Mouse (Mus musculus): ENCODE measurements around the gene Sec61a2.
A peak's percentile ranks its signal among the peaks of the same experiment; 100 is the strongest.

Gene Sec61a2

DNA sequence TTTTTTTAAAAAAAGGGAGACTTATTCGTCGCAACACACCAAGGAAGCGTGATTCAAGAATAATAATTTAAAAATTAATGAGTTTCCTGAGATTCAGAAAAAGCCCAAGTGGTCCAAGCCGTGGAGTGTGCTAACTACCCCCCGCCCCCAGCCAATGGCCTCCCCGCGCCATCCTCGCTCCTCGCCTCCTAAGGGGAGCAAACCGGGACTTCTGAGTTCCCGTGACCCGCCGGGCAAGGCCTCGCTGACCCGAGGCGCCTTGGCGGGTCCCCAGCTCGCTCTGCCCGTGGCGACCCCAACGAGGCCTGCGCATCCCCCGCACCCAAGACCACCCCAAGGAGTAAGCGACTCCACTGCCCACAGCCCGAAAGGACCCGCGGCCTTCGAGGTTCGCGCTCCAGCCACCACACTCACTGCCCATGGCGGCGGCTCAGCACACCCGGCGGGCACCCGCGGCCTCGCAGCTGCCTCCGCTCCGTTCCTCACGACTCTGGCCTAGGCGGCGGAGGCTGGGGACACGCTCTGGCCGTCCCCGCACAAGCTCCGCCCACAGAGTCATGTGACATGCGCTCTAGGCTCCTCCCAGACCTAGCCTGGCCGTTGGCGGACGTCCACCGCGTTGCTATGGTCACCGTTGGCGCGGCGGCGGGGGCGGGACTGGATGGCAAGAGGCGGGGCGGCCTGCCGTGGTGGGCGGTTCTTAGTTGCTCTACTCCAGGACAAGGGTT, at the start of gene Sec61a2:
Gene Sec61a2 (minus strand): TSS at position 590 of the 728 bp plus-strand sequence.
- peak; percentile 100 for DNase-seq (ENCODE audit: low spot score)

DNA sequence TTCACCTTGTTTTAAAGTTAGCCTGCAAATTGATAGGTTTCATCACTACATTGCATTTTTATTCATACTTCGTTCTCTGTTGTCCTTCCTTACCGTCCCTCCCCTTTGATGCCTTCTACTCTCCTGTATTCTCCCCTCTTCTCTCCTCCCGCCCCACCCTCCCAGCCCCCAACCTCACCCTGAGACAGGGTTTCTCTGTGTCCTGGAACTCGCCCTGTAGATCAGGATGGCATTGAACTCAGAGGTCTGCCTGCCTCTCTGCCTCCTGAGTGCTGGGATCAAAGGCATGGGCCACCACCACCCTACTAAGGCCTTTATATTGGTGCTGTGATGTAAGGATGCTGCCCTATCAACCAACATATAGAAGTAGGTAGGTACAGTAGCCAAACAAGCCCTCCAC, 47.8 kb upstream of the Sec61a2 start:
- no peak for DNase-seq (ENCODE audit: low spot score)

DNA sequence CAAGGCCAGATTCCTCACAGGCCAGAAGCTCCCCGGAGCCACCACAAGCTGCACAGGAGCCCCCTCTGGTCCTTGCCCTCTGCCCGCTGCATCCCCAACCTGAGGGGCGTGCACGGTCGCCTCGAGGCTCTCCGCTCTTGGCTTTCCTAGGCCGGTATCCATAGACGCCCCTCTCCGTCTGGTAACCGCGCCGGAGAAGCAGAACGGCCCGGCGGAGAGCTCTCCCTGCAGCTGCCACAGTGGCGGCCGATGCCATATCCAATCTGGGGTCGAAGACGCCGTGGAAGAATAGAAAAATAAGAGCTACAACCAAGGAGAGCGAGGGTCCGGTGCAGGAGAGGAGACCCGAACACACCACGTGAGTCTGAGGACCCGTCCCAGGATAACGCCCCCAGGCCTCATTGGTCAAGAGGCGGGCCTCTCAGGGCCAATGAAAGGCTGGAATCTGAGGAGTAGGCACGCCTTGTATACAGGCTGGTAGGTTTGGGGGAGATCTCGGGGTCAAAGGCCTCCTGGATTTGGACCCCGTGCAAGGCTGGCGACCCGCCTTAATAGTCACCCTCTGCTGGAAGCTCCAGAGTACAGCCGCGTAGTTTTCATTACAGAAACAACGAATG, 47.3 kb upstream of the Sec61a2 start, which contains the start of gene Dhtkd1:
Gene Dhtkd1 (minus strand): TSS at position 377 of the 617 bp plus-strand sequence.
- DNase-seq (ENCODE audit: low spot score): peak; percentile 60

DNA sequence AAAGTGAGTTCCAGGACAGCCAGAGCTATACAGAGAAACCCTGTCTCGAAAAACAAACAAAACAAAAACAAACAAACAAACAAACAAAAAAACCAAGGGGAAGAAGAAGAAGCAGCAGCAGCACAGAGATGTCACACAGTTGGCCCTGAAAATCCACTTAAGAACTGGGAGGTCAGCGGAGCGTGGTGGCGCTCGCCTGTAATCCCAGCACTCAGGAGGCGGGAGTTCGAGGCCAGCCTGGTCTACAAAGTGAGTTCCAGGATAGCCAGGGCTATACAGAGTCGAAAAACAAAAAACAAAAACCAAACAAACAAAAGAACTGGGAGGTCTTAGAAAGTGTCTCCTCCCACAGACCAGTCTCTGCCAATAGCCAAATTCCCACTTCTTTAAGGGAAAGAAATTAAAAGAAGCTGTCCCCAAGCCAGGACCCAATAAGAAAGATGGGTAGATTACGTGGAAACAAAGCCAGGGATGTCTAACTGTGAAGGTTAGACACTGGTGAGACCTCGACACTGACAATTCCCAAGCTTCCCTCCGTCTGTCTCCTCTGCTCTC, 46.7 kb upstream of the Sec61a2 start:
- DNase-seq (ENCODE audit: low spot score): no peak

DNA sequence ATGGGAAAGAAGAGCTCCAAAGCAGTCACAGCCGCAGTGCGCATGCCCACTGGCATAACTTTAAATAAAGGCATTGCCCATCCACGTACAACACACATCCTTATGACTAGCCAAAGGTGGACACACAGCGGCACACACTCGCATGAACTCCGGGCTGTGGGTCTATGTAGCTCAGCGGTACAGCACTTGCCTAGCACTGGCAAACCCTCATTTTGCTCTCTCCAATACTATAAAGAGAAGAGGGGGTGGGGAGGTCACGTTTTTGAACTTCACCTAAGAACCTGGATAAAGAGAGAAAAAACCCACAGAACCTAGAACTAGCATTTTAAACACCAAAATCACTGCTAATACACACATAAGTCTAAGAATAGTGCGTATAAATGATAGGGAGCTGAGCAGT, 45.7 kb upstream of the Sec61a2 start:
- DNase-seq (ENCODE audit: low spot score): no peak

DNA sequence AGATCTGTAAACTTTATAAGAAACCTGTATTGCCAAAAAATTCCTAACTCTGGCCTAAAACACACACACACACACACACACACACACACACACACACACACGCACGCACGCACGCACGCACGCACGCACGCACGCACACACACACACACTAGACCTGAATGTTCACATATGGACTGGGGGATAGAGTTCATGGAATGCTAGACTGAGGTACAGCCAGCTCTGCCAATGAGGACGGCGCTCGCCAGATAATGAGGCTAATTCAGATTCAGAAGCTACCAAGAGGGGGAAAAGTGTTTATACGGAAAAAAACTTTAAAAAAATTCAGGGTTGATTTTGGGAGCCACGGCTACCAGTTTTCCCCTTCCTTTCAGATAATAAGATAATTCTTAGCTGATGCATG, 44.7 kb upstream of the Sec61a2 start:
- no peak for DNase-seq (ENCODE audit: low spot score)

DNA sequence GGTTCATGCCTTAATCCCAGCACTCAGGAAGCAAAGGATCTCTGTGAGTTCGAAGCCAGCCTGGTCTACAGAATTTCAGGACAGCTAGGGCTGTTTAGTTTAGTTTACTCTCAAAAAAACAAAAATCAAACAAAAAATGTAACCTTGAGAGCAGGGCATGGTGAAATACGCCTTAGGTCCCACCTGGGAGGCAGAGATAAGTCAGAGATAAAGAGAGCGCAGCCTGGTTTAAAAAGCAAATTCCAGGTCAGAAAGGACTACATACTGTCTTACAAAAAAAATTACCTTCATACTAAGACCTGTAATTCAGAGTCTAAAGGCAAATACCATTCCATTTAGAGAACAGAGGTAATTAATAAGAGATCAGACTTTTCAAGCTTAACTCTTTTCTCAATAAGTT, 44.1 kb upstream of the Sec61a2 start:
- DNase-seq (ENCODE audit: low spot score): no peak

DNA sequence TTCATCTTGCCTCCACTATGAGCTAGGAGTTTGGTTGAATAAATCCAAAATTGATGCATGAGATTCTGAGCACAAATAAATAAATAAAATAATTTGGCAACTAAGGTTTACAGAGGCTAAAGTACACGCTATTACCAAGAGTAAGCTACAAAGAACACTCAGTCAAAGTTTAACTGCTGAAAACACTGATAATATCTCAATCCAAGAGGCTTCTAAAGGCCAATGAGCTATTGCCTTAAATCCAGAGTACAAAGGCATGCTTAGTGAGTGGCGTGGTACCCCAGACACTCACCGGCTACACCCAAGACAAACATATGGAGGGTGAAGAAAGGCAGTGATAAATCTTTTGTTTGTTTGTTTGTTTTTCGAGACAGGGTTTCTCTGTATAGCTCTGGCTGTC, 41.3 kb upstream of the Sec61a2 start:
- no peak for DNase-seq (ENCODE audit: low spot score)

DNA sequence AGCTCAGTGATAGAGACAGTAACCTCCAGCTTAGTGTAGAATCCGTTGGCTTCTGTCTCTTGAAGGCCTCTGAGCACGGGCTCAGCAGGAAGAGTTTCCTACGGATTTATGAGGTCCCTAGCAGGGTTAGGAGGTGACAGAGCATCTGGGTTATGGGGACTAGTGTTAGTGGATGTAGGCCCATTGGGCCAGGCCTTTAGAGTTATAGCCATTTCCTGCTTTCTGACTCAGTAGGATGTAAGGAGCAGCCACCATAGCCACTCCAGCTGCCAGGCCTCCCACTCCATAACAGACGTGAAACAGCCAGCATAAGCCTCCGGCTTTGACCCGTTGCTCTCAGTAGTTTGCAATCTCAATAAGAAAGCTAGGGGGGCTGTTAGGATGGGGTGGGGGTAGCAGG, 40.8 kb upstream of the Sec61a2 start:
- DNase-seq (ENCODE audit: low spot score): no peak

DNA sequence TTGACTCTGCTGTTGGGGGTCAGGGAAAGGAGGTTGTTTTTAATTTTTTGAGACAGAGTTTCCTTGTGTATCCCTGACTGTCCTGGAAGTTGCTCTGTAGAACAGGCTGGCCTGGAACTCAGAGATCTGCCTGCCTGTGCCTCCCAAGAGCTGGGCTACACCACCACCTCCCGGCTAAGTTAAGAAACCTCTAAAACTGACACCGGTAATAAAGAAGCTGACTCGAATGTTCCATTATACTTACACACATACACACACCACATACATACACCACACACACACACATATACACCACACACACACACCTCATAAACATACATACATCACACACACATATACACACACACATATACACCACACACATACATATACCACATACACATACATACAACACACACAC, 39.7 kb upstream of the Sec61a2 start:
- no peak for DNase-seq (ENCODE audit: low spot score)

DNA sequence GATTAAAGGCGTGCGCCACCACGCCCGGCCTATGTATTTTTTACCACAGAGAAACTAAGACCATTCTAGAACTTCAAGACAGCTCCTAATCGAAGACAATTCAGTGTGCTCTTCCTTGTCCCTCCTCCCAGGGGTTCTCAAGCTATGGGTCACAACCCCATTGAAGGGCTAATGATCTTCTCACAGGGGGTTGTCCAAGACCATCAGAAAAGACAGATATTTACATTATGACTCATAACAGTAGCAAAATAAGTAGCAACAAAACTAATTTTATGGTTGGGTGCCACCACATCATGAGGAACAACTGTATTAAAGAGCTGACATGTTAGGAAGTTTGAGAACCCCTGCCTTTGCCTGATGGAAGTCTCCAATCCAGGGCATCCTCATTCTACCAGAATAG, 36.7 kb upstream of the Sec61a2 start:
- no peak for DNase-seq (ENCODE audit: low spot score)

DNA sequence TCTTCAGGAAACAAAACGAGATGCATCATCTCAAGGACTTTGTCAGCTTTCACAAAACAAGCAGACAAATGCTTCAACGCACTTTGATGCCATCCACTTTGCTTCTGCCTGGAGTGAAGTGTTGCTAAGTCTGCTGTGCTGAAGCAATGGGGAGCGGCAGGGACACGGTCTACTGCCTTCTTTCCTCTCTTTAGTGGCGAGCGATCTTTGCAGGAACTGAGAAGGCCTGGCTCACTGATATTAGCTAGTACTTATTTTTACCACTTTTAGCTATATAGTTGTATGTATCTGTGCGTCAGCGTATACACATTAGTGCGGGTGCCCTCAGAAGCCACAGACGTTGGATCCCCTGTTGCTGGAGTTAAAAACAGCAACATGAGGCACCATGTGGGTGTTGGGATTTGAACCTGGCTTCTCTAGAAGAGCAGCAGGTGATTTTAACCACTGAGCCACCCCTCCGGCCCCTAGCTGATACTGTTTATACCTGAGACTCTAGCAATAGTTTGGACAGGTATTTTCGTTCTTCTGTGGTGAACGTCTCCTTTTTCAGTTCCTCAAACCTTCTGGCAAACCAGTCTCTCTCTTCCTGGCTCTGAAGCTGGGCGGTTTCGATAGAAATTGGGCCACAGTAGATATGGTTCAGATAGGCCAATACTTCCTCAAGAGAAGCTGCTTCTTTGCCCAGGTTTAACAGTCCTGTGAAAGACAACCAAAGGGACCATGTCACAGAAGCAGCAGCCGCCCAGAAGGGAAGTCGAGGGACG, 35.2 kb upstream of the Sec61a2 start:
- no peak for DNase-seq (ENCODE audit: low spot score)

DNA sequence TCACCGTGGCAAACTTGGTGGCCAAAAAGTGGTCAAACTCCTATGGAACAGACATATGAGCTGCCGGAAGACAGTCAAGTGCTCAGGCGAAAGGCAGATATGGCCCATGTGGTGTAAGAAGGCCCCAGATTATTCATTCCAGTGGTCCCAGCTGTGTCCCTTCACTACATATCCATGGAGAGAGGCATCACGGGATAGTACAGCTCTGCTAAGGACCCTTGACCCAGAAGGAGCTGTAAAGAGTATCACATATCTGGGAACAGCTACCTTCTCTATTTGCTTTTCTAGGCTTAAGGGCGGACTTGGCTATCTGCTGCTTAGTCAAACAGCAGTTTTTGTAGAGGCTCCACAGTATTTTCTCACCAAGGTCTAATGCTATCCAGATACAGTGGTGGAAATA, 34.6 kb upstream of the Sec61a2 start:
- no peak for DNase-seq (ENCODE audit: low spot score)

DNA sequence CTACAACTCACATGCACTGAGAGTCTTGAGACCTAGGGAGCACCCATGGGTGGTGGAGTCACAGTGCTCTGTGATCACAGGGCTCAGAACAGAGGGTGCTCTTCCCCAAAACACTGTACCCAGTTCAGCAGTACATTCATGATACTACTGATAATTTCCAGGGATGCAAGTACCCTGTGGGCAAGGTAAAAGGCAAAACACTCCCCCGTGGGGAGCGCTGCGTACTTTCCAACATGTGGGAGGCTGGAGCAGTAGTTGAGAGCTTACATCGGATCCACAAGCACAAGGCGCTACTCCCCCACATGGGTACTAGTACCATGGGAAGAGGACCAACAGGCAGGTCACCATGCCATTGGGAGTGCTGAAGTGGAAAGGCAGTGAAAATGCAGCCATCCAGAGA, 32.2 kb upstream of the Sec61a2 start:
- no peak for DNase-seq (ENCODE audit: low spot score)

DNA sequence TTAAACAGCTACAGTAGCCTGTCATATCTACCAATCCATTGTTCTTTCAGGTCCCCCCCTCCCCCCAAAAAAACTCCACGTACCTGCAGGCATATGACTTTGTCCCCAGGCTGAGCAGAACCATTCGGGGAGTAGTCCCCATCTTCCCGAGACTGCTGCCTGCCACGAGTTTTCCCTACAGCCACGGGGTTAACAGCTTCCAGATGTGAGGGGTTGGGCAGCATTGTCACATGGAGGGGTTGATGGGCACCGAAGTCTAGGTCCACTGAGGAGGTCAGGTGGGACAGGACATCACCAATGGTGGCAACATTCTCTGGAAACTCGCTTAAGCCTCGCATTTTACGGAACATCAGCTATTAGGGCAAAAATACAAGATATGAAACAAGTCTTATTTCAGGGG, 28.6 kb upstream of the Sec61a2 start:
- no peak for DNase-seq (ENCODE audit: low spot score)

DNA sequence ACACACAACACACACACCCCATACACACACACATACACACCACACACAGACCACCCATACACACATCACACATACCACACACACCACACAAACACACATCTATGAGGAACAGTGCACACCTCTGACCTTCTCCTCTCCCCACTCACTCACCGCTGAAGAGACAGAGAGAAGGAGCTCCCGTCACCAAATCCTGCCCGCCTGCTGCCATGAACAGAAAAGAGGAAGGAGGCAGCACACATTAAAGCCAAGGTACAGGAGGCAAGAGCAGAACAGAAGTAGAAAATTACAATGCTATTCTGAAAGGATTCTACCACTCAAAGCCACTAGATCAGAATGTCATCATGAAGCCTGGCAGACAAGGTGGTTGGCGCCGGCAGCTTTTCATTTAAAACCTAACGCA, 27.6 kb upstream of the Sec61a2 start:
- no peak for DNase-seq (ENCODE audit: low spot score)

DNA sequence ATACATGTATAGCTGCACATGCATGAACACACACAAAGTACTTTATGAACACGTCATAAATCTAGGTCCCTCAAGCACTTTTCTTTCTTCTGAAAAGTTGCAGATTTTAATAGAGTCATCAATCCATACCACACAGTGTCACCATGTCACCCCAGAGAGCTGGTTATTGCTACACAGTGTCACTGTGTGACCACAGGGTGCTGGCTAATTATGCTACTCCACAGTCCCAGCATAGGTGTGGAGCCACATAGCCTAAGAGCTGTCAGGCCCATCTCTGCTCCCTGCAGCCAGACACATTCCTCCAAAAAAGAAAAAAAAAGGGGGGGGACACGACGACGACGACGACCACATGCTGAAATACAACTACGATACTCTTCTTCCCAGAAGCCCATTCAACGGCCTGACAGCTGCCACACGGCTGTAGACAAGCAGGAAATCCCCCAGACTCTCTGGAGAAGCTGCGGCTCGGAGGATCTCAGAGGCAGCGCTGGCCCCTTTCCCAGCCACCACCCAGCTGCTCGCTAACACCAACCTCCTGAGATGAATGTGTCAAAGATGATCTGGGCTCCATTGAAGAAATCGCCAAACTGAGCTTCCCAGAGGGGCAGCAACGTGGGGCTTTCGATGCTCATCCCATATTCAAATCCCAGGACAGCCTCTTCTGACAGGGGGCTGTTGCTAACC, 16.2 kb upstream of the Sec61a2 start:
- no peak for DNase-seq (ENCODE audit: low spot score)

DNA sequence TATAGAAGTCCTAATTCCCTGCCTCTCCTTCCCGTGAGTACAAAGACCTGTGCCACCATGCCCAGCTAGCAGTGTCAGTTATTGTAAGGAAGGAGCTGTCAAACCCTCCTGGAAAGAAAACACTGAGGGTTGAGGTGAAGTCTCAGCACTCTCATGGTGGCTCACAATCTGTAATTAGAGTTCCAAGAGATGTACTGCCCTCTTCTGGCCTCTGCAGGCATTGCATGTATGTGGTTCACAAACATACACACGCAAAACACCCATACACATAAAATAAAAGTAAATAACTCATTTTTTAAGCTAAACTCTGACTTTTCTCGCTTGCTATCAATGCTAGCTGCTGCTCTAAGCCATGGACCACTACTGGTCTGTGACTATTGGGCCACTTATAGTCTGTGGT, 11.4 kb upstream of the Sec61a2 start:
- peak; percentile 27 for DNase-seq (ENCODE audit: low spot score)

DNA sequence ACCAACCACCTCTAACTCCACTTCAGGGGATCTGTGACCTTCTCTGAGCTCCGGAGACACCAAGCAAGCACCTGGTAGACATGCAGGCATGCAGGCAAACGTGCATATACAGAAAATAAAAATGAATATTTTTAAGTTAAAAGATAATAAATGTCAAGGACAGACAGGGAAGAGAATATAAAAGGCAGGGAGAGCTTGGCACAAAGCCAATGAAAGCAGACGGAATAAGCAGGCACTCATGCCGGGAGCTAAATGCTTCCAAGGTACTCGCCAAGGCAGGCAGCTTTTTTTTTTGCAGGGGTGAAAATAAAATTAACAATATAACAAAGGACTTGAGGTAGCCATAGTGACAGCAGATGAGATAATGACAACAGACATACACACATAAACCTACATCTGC, 10.9 kb upstream of the Sec61a2 start:
- DNase-seq (ENCODE audit: low spot score): peak; percentile 7

DNA sequence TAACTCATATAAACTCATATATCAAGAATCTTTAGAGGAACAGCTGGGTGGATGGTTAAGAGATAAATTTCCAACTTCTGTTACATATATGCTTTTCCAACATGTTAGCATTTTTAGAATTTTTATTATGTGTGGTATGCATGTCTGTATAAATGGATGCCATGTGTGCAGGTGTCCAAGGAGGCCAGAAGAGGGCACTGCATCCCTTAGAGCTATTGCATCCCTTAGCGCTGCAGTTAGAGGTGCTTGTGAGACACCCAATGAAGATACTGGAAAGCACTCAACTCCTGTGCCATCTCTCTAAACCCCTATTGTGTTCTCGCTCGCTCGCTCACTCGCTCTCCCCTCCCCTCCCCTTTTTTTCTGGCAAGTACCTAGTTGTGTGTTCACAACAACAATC, 4.9 kb upstream of the Sec61a2 start:
- peak; percentile 13 for DNase-seq (ENCODE audit: low spot score)

DNA sequence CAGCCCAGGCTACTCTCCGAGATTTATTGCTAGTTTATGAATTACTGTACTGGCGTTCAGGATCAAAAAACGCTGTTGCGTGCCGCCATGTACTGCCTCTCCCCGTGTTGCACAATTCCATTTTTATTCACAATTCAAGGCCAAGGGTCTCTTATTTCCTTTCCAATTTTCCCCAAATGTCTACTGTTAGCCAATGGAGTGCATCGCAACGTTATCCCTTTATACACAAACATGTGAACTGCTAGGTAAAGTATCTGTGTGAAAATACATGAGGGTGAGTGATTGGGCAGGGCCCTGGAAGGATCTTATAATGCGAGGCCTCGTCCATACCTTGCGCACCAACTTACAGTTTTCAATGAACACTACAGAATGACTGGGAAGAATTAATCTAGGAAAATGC, 936 bp downstream of the Sec61a2 start:
- DNase-seq (ENCODE audit: low spot score): no peak

DNA sequence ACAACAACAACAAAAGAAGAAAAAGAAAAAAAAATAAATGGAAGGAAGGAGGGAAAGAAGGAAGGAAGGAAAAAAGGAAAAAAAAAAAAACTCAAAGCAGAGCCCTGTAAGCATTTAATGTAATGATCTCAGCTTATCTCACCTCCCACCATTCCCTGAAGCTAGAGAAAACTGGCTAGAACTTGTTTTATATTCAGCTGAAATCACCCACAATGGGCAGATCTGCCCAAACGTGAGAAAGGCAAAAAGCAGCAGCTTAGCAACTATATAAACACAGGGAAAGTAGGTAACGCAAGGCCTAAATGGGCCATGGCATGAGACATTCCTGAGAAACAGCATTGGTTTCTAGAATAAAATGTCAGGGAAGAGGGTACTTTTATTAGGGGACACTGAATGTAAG, 5.8 kb downstream of the Sec61a2 start:
- DNase-seq (ENCODE audit: low spot score): no peak
